13 mouse cellular contexts compared by ENCODE assay signal in the genomic region with DNA sequence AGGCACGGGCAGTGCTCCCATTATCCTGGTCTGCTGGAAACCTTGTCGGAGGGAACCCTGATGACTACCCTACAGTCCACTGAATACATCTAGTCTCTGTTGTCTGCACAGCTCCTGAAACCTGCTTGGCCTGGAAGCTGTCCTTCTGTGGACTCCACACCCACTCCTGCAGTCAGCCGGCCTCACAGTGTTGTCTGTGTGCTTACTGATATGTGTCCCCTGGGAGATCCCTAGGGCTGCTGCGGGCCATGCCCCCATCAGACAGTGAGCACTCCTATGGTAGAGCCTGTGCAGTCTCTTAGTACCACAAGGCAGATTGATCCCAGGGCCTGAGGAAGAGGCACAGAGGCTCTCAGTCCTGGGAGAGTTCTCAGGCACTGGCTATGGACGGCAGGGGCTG. TPM values are rescaled to one million over a fixed set of nuclear protein-coding genes. Genes with fewer than 3 reads are reported as not detected.
A peak's percentile ranks its signal among the peaks of the same experiment; 100 is the strongest.
DNase-seq lines count a peak whose midpoint lies in the region; ATAC-seq and TF ChIP-seq lines count a peak whose summit lies in the region.
"Had no signal": no experiment of that assay in that cellular context is flagged by ENCODE, and none has a peak within 500 bp of the region (broad histone marks: within the 10 kb centered on the region; RNA-seq: fewer than 3 reads in every experiment).

No protein-coding gene starts in this region.

- no peak overlapping the region for H3K4me3 ChIP-seq in gastrocnemius, adult 2 months
- H3K4me3 ChIP-seq in lung, embryonic 14.5 days (ENCODE audit: low read depth, low read length), result no peak overlapping the region; the same call in 1 of the 2 replicates
- peak overlapping the region; percentile 86 for H3K4me3 ChIP-seq in erythroblast, embryonic 14.5 days (replicated peaks)
- peak overlapping the region; percentile 74 for H3K4me3 ChIP-seq in liver, embryonic 15.5 days (replicated peaks)
- H3K4me3 ChIP-seq: hindbrain, embryonic 15.5 days; kidney, embryonic 15.5 days; megakaryocyte, embryonic 14.5 days; myocyte had no signal

- no peak for TF ChIP-seq CTCF in gastrocnemius, adult 2 months (IDR thresholded peaks at IDR 0.05)
- TF ChIP-seq CTCF in lung, embryonic 14.5 days (IDR thresholded peaks at IDR 0.05; ENCODE audit: low read depth), result no peak

- H3K4me2 ChIP-seq in lung, embryonic 14.5 days, result peak overlapping the region; percentile 39; the same call in 1 of the 2 replicates
- H3K4me2 ChIP-seq in liver, embryonic 15.5 days, result peak overlapping the region; percentile 98
- H3K4me2 ChIP-seq: hindbrain, embryonic 15.5 days had no signal

- 69% methylated on average over 5 of the region's 5 CpGs for WGBS in lung, embryonic 14.5 days
- WGBS in liver, embryonic 15.5 days (ENCODE audit: insufficient replicate concordance), result 36% methylated on average over 5 of the region's 5 CpGs

- H3K27ac ChIP-seq in gastrocnemius, adult 2 months, result peak overlapping the region; percentile 98; the same call in 1 of the 2 replicates
- H3K27ac ChIP-seq in lung, embryonic 14.5 days (ENCODE audit: low read depth), result no peak overlapping the region
- H3K27ac ChIP-seq in liver, embryonic 15.5 days (replicated peaks), result peak overlapping the region; percentile 99
- H3K27ac ChIP-seq: hindbrain, embryonic 15.5 days; kidney, embryonic 15.5 days had no signal

- no peak for DNase-seq in gastrocnemius, adult 2 months
- DNase-seq in gastrocnemius, postnatal 25 days, result no peak
- no peak for DNase-seq in lung, embryonic 14.5 days
- DNase-seq in lung, adult 18-20 months, result no peak
- no peak for DNase-seq in layer of hippocampus, adult 11-12 months (ENCODE audit: low spot score)
- DNase-seq: right cerebral cortex, postnatal 14 days had no signal

- no peaks in the 10 kb centered on the region for H3K4me1 ChIP-seq in lung, embryonic 14.5 days (ENCODE audit: insufficient read depth)
- peaks cover 95% of the 10 kb centered on the region for H3K4me1 ChIP-seq in erythroblast, embryonic 14.5 days (ENCODE audit: control insufficient read depth)
- H3K4me1 ChIP-seq in liver, embryonic 15.5 days (replicated peaks), result peaks cover 83% of the 10 kb centered on the region

- no peak overlapping the region for H3K9ac ChIP-seq in lung, embryonic 14.5 days
- peak overlapping the region; percentile 91 for H3K9ac ChIP-seq in liver, embryonic 15.5 days
- H3K9ac ChIP-seq: hindbrain, embryonic 15.5 days; kidney, embryonic 15.5 days had no signal

- no peaks in the 10 kb centered on the region for H3K36me3 ChIP-seq in lung, embryonic 14.5 days (ENCODE audit: insufficient read depth)
- peaks cover 100% of the 10 kb centered on the region for H3K36me3 ChIP-seq in erythroblast, embryonic 14.5 days (ENCODE audit: control insufficient read depth)
- peaks cover 81% of the 10 kb centered on the region for H3K36me3 ChIP-seq in liver, embryonic 15.5 days (replicated peaks)
- H3K36me3 ChIP-seq: hindbrain, embryonic 15.5 days had no signal

- intact Hi-C loops in gastrocnemius, adult 2 months (cut with DNase I), result no loop called here

- ATAC-seq in lung, embryonic 14.5 days (ENCODE audit: insufficient read depth), result no peak
- peak; percentile 36 for ATAC-seq in liver, embryonic 15.5 days (ENCODE audit: insufficient read depth)
- ATAC-seq in CD4-positive, CD25-positive, alpha-beta regulatory T cell, adult 4 months, result no peak

- H3K27me3 ChIP-seq in lung, embryonic 14.5 days (ENCODE audit: insufficient read depth, low read length), result no peaks in the 10 kb centered on the region
- no peaks in the 10 kb centered on the region for H3K27me3 ChIP-seq in erythroblast, embryonic 14.5 days (ENCODE audit: control insufficient read depth)
- no peaks in the 10 kb centered on the region for H3K27me3 ChIP-seq in liver, embryonic 15.5 days
- H3K27me3 ChIP-seq: hindbrain, embryonic 15.5 days; kidney, embryonic 15.5 days; megakaryocyte, embryonic 14.5 days had no signal

- no peaks in the 10 kb centered on the region for H3K9me3 ChIP-seq in lung, embryonic 14.5 days (ENCODE audit: low read depth, low read length)
- peaks cover 2% of the 10 kb centered on the region for H3K9me3 ChIP-seq in erythroblast, embryonic 14.5 days (ENCODE audit: control insufficient read depth, low read length)
- H3K9me3 ChIP-seq in liver, embryonic 15.5 days (replicated peaks), result no peaks in the 10 kb centered on the region
- H3K9me3 ChIP-seq: hindbrain, embryonic 15.5 days; kidney, embryonic 15.5 days; megakaryocyte, embryonic 14.5 days had no signal

RNA-seq across cellular contexts. Expression of a gene that starts 3.2 kb away (rescaled TPM):
- 1 to 10 TPM; 7.7 to 9.1 TPM for total RNA-seq in gastrocnemius, adult 2 months (2021)
- 1 to 10 TPM; 7.1 to 7.9 TPM for total RNA-seq in gastrocnemius, postnatal 25 days (2021)
- polyA plus RNA-seq in lung, embryonic 14.5 days (2014; fragmentation: Nextera tagmentation; extraction: Ambion mirVana), result 7.6 and 12.1 TPM in 2 replicates
- polyA plus RNA-seq in erythroblast, embryonic 14.5 days (2012), result 2.5 and 2.6 TPM in 2 replicates
- polyA plus RNA-seq in liver, embryonic 15.5 days (2015; fragmentation: Nextera tagmentation; extraction: Ambion mirVana), result 13.5 and 16.7 TPM in 2 replicates
- polyA plus RNA-seq in CD4-positive, CD25-positive, alpha-beta regulatory T cell, adult 4 months (2017; shearing (Covaris generic)), result 10 to 100 TPM in 1 of 2 experiments, 1 to 10 TPM in 1; 6.8 to 12.1 TPM

RNA-seq across cellular contexts. Expression of a gene that starts 6.3 kb away (rescaled TPM):
- 10 to 100 TPM; 34.5 to 36.6 TPM for total RNA-seq in gastrocnemius, adult 2 months (2021)
- total RNA-seq in gastrocnemius, postnatal 25 days (2021), result 10 to 100 TPM; 34.1 to 35.2 TPM
- polyA plus RNA-seq in lung, embryonic 14.5 days (2014; fragmentation: Nextera tagmentation; extraction: Ambion mirVana), result 11.1 and 11.4 TPM in 2 replicates
- polyA plus RNA-seq in erythroblast, embryonic 14.5 days (2012), result 45.7 and 48.5 TPM in 2 replicates
- 246 and 274 TPM in 2 replicates for polyA plus RNA-seq in liver, embryonic 15.5 days (2015; fragmentation: Nextera tagmentation; extraction: Ambion mirVana)
- 10 to 100 TPM in 1 of 2 experiments, 1 to 10 TPM in 1; 8.3 to 10.9 TPM for polyA plus RNA-seq in CD4-positive, CD25-positive, alpha-beta regulatory T cell, adult 4 months (2017; shearing (Covaris generic))

RNA-seq across cellular contexts. Expression of a gene that starts 48.1 kb away (rescaled TPM):
- total RNA-seq in gastrocnemius, adult 2 months (2021), result 10 to 100 TPM; 35.5 to 45.7 TPM
- total RNA-seq in gastrocnemius, postnatal 25 days (2021), result 10 to 100 TPM; 27.9 to 34.0 TPM
- 63.7 and 64.2 TPM in 2 replicates for polyA plus RNA-seq in lung, embryonic 14.5 days (2014; fragmentation: Nextera tagmentation; extraction: Ambion mirVana)
- 10.5 and 13.1 TPM in 2 replicates for polyA plus RNA-seq in erythroblast, embryonic 14.5 days (2012)
- polyA plus RNA-seq in liver, embryonic 15.5 days (2015; fragmentation: Nextera tagmentation; extraction: Ambion mirVana), result 55.4 and 56.1 TPM in 2 replicates
- 100 to 1,000 TPM in 1 of 2 experiments, 10 to 100 TPM in 1; 85.3 to 138 TPM for polyA plus RNA-seq in CD4-positive, CD25-positive, alpha-beta regulatory T cell, adult 4 months (2017; shearing (Covaris generic))

RNA-seq across cellular contexts. Expression of a gene that starts 57.5 kb away (rescaled TPM):
- total RNA-seq in gastrocnemius, adult 2 months (2021), result 1 to 10 TPM; 3.1 to 4.6 TPM
- total RNA-seq in gastrocnemius, postnatal 25 days (2021), result 1 to 10 TPM; 3.6 to 4.0 TPM
- polyA plus RNA-seq in lung, embryonic 14.5 days (2014; fragmentation: Nextera tagmentation; extraction: Ambion mirVana), result 11.7 and 12.6 TPM in 2 replicates
- polyA plus RNA-seq in erythroblast, embryonic 14.5 days (2012), result 1.1 and 1.2 TPM in 2 replicates
- polyA plus RNA-seq in liver, embryonic 15.5 days (2015; fragmentation: Nextera tagmentation; extraction: Ambion mirVana), result 3.4 and 3.8 TPM in 2 replicates
- polyA plus RNA-seq in CD4-positive, CD25-positive, alpha-beta regulatory T cell, adult 4 months (2017; shearing (Covaris generic)), result 1 to 10 TPM; 2.8 to 2.9 TPM

RNA-seq across cellular contexts. Expression of a gene that starts 57.6 kb away (rescaled TPM):
- total RNA-seq in gastrocnemius, adult 2 months (2021), result 1 to 10 TPM; 5.1 to 5.3 TPM
- 1 to 10 TPM; 4.6 to 5.1 TPM for total RNA-seq in gastrocnemius, postnatal 25 days (2021)
- 1.9 and 2.9 TPM in 2 replicates for polyA plus RNA-seq in lung, embryonic 14.5 days (2014; fragmentation: Nextera tagmentation; extraction: Ambion mirVana)
- polyA plus RNA-seq in erythroblast, embryonic 14.5 days (2012), result 0.11 and 0.14 TPM in 2 replicates
- polyA plus RNA-seq in liver, embryonic 15.5 days (2015; fragmentation: Nextera tagmentation; extraction: Ambion mirVana), result 1.2 and 1.6 TPM in 2 replicates
- 1 to 10 TPM; 1.6 to 2.5 TPM for polyA plus RNA-seq in CD4-positive, CD25-positive, alpha-beta regulatory T cell, adult 4 months (2017; shearing (Covaris generic))

Comparison
In these comparisons a context has a peak if more than half of its experiments do, and no peak if none do; other contexts are left out.
1. H3K4me3 ChIP-seq: peak in erythroblast, embryonic 14.5 days (single experiment) and liver, embryonic 15.5 days (single experiment); none in gastrocnemius, adult 2 months (single experiment) and lung, embryonic 14.5 days (single experiment).